Mouse (Mus musculus): ENCODE measurements around the gene Pcsk7.

Gene Pcsk7

GRCm38 (mm10) chr9:45961855-45962254 lies 55.6 kb downstream of the Pcsk7 start:
- DNase-seq (ENCODE audit: low spot score): no peak

- no peak for DNase-seq (ENCODE audit: low spot score)
Measured at GRCm38 (mm10) chr9:45963577-45963976, 57.3 kb downstream of the Pcsk7 start.

GRCm38 (mm10) chr9:45976884-45977283 lies 70.6 kb downstream of the Pcsk7 start:
- no peak for DNase-seq (ENCODE audit: low spot score)

All from testis, postnatal 14 days (tissue).